Mouse (Mus musculus) liver, postnatal 0 days (tissue): ENCODE data around the gene Cst8. TPM values are rescaled to one million over a fixed set of nuclear protein-coding genes. Genes with fewer than 3 reads are reported as not detected.

Source experiments
- ATAC-seq: fragments of 200-750 bp; cut with Nextera tagmentation; 2 replicates; pipeline ENCODE4 v1.8.0; 2017; ENCODE audit warnings: mild to moderate bottlenecking, moderate library complexity
- DNase-seq: peaks from one replicate; pipeline ENCODE4 v3.0.0-alpha.2; 2016
- H3K27ac ChIP-seq: fragments of 300-500 bp; sonication (generic); 2 replicates; pipeline ENCODE4 v1.5.1; 2014; ENCODE audit warnings: antibody characterized with exemption, moderate library complexity, mild to moderate bottlenecking, low read depth
- H3K27me3 ChIP-seq: fragments of 300-500 bp; sonication (generic); 2 replicates; pipeline ENCODE4 v1.6.1; 2014; ENCODE audit warnings: low read length, control low read depth, mixed read lengths; ENCODE audit not compliant: insufficient read depth
- H3K36me3 ChIP-seq: fragments of 300-500 bp; sonication (generic); replicated peaks from 2 replicates; pipeline ENCODE4 v1.6.1; 2014; ENCODE audit warnings: mild to moderate bottlenecking, control low read depth, low read length, moderate library complexity, mixed read lengths; ENCODE audit not compliant: insufficient read depth
- H3K4me1 ChIP-seq: fragments of 300-500 bp; sonication (generic); 2 replicates; pipeline ENCODE4 v1.6.1; 2014; ENCODE audit warnings: antibody characterized with exemption, mild to moderate bottlenecking, control low read depth; ENCODE audit not compliant: insufficient read depth
- H3K4me2 ChIP-seq: fragments of 300-500 bp; sonication (generic); 2 replicates; pipeline ENCODE4 v1.6.1; 2014; ENCODE audit warnings: low read depth, mild to moderate bottlenecking, low read length, moderate library complexity, mixed read lengths
- H3K4me3 ChIP-seq: fragments of 300-500 bp; sonication (generic); 2 replicates; pipeline ENCODE4 v1.5.1; 2014; ENCODE audit warnings: low read depth, low read length
- H3K9ac ChIP-seq: fragments of 300-500 bp; sonication (generic); replicated peaks from 2 replicates; pipeline ENCODE4 v1.6.1; 2014; ENCODE audit warnings: mild to moderate bottlenecking, moderate library complexity
- H3K9me3 ChIP-seq: fragments of 300-500 bp; sonication (generic); 2 replicates; pipeline ENCODE4 v1.6.1; 2016; ENCODE audit warnings: mild to moderate bottlenecking, control low read depth, low read length, mixed read lengths
- CTCF ChIP-seq: sonication (generic); IDR thresholded peaks from 2 replicates; pipeline ENCODE4 v1.5.1; 2016; ENCODE audit warnings: antibody characterized with exemption, low read depth
- EP300 ChIP-seq: IDR thresholded peaks from 2 replicates; pipeline ENCODE4 v1.6.1; 2016; ENCODE audit warnings: antibody characterized with exemption, low read depth, mild to moderate bottlenecking
- WGBS: fragments of 180-500 bp; shearing (Covaris S2); extraction: QIAGEN DNeasy Blood & Tissue Kit; methylation state at CpG from one replicate; pipeline ENCODE4 v1.1.7; 2014; ENCODE audit not compliant: insufficient replicate concordance; 5-methylcytosine and 5-hydroxymethylcytosine counted together
- polyA plus RNA-seq: library from polyadenylated mRNA; unstranded; fragments of >200 nt; fragmentation: Nextera tagmentation; extraction: Ambion mirVana; gene quantifications from 2 replicates; pipeline ENCODE4 v1.2.1, GENCODE M21; 2015

Cst8 gene
- polyA plus RNA-seq, 1 experiment from 2014 or later, result 1.2 TPM

DNA sequence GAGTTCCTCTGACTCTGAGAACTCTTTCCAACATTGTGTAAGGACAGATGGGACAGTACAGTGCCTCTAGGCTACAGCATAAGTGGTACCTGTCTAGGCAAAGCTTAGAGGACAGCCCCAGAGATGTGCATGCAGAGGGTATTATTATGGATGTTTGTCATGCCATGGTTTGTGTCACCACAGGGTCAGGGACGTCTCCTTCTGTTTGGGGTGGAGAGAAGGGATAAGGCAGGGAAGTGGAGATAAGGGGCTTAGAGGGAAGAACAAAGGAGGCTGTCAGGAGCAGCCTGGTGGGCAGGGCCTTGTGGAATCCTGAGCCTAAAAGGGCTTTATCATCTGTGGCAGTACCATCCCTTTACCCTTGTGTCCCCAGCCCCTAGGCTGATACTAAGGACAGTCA lies 16.9 kb upstream of the Cst8 start, which contains the start of gene 8030411F24Rik:
Gene 8030411F24Rik, plus strand, starts transcription at position 301 of the 400 bp plus-strand sequence.
- ATAC-seq (no peak), DNase-seq (no peak)
- Histone ChIP-seq H3K9me3 (no peaks in the 10 kb centered on the region), H3K4me2 (no peak within 1 kb of the TSS), H3K27me3 (no peaks in the 10 kb centered on the region), H3K4me3 (no peak within 1 kb of the TSS), H3K36me3 (no peaks in the 10 kb centered on the region), H3K27ac (no peak within 1 kb of the TSS), H3K4me1 (no peaks in the 10 kb centered on the region), H3K9ac (no peak within 1 kb of the TSS)
- TF ChIP-seq EP300, result no peak
- TF ChIP-seq CTCF, result no peak
- WGBS, result 0% methylated on average over 1 of the region's 1 CpGs

GRCm38 (mm10) chr2:148789142-148789541 lies 9.4 kb upstream of the Cst8 start, which contains the start of gene Cst12:
Gene Cst12 (plus strand): TSS chr2:148789361.
- Histone ChIP-seq H3K9ac (no peak within 1 kb of the TSS), H3K4me3 (no peak within 1 kb of the TSS), H3K4me1 (no peaks in the 10 kb centered on the region), H3K27ac (no peak within 1 kb of the TSS), H3K4me2 (no peak within 1 kb of the TSS), H3K36me3 (no peaks in the 10 kb centered on the region), H3K27me3 (no peaks in the 10 kb centered on the region), H3K9me3 (no peaks in the 10 kb centered on the region)
- ATAC-seq (no peak), DNase-seq (no peak)
- TF ChIP-seq CTCF (no peak), EP300 (no peak)
- WGBS, result 84% methylated on average over 6 of the region's 6 CpGs

DNA sequence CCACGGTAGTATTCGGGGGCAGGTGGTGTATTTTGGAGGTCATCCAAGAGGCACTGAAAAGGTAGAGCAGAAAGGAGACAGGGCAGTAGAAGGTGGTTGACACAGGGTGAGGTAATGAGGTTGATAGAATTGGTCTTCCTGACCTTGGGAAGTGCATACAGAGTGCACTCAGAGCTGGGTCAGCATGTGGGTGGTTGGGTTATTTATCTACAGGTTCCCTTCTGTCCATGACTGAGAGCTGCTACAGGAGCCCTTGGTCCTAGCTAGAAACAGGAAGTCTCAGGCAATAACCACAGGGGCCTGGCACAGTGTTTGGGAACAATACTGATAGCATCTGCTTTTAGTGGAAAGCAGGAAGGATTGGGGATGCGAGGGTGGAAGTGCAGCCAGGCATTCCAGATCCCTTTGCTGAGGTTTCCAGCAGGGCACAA lies 2.9 kb downstream of the Cst8 start:
- Histone ChIP-seq H3K9me3 (no peaks in the 10 kb centered on the region), H3K27me3 (no peaks in the 10 kb centered on the region), H3K36me3 (no peaks in the 10 kb centered on the region), H3K4me1 (no peaks in the 10 kb centered on the region), H3K9ac (no peak overlapping the region), H3K4me3 (no peak overlapping the region), H3K27ac (peak overlapping the region; percentile 51), H3K4me2 (no peak overlapping the region)
- DNase-seq (peak; percentile 21), ATAC-seq (peak; percentile 99)
- 29% methylated on average over 3 of the region's 3 CpGs for WGBS
- TF ChIP-seq CTCF (no peak), EP300 (no peak)

- no peak for DNase-seq
- Histone ChIP-seq H3K4me2 (no peak overlapping the region), H3K27me3 (no peaks in the 10 kb centered on the region), H3K27ac (no peak overlapping the region), H3K4me3 (no peak overlapping the region), H3K4me1 (no peaks in the 10 kb centered on the region), H3K9ac (no peak overlapping the region), H3K9me3 (no peaks in the 10 kb centered on the region), H3K36me3 (no peaks in the 10 kb centered on the region)
- no peak for TF ChIP-seq EP300
- TF ChIP-seq CTCF, result no peak
- ATAC-seq, result no peak
- 68% methylated on average over 6 of the region's 6 CpGs for WGBS
Observed at GRCm38 (mm10) chr2:148806696-148807095, 8.1 kb downstream of the Cst8 start.

- H3K36me3 ChIP-seq, result no peaks in the 10 kb centered on the region
- H3K27ac ChIP-seq, result no peak within 1 kb of the TSS
- H3K4me3 ChIP-seq, result no peak within 1 kb of the TSS
- no peaks in the 10 kb centered on the region for H3K4me1 ChIP-seq
- ATAC-seq, result no peak
- no peak within 1 kb of the TSS for H3K4me2 ChIP-seq
- no peak for DNase-seq
- H3K9ac ChIP-seq, result no peak within 1 kb of the TSS
- TF ChIP-seq EP300, result no peak
- TF ChIP-seq CTCF, result no peak
- H3K27me3 ChIP-seq, result no peaks in the 10 kb centered on the region
- no peaks in the 10 kb centered on the region for H3K9me3 ChIP-seq
Observed at GRCm38 (mm10) chr2:148819909-148820308, 21.3 kb downstream of the Cst8 start, which contains the start of gene Cst13. Gene Cst13 (plus strand): TSS chr2:148820081.

DNA sequence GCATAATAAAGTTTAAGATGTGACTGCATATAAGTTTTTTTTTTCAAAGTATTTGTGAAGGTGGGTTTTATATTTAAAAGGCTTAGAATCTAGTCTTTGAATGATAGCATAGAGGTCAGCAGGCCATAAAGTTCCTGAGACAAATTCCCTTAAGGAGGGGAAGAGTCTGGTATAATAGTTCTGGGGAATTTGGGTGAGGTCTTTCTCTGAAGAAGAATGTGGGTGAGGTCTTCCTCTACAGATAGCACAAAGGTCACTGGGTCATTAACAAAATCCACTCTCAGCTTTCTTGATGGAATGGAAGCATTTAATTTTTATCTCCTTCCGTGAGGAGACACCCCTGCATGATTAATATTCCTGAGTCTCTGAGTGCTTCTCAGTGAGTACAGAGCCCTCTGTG lies 27.4 kb downstream of the Cst8 start:
- no peak for DNase-seq
- Histone ChIP-seq H3K4me2 (no peak overlapping the region), H3K27ac (no peak overlapping the region), H3K9ac (no peak overlapping the region), H3K36me3 (no peaks in the 10 kb centered on the region), H3K4me3 (no peak overlapping the region), H3K9me3 (no peaks in the 10 kb centered on the region), H3K27me3 (no peaks in the 10 kb centered on the region), H3K4me1 (no peaks in the 10 kb centered on the region)
- TF ChIP-seq CTCF (no peak), EP300 (no peak)
- no peak for ATAC-seq
- WGBS, result 44% methylated on average over 1 of the region's 1 CpGs

DNA sequence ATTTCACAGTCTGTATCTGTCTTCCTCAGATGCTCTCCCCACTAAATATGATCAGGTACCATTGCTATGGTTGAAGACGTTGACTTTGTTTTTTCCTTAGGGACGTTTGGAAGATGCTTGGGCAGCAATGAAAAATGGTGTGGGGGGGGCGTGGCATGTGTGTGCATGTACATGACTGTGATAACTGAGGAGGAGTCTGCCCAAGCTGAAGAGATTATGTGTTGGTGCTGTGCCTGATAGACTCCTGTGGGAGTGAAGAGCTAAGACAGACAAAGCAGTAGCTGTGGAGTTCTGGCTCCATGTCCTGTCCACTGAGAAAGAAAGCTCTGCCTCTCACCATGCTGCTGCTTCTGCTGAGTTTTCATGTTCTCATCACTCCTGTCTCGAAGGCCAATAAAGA lies 36.3 kb downstream of the Cst8 start, which contains the start of gene Cst9:
Gene Cst9, plus strand, starts transcription at position 236 of the 400 bp plus-strand sequence.
- no peaks in the 10 kb centered on the region for H3K27me3 ChIP-seq
- H3K4me1 ChIP-seq, result no peaks in the 10 kb centered on the region
- WGBS, result 54% methylated on average over 4 of the region's 4 CpGs
- H3K9ac ChIP-seq, result no peak within 1 kb of the TSS
- DNase-seq (no peak), ATAC-seq (no peak)
- no peak within 1 kb of the TSS for H3K27ac ChIP-seq
- H3K9me3 ChIP-seq, result no peaks in the 10 kb centered on the region
- no peak within 1 kb of the TSS for H3K4me2 ChIP-seq
- TF ChIP-seq CTCF (no peak), EP300 (no peak)
- H3K4me3 ChIP-seq, result no peak within 1 kb of the TSS
- H3K36me3 ChIP-seq, result no peaks in the 10 kb centered on the region
